Mouse (Mus musculus) stomach, postnatal 0 days (tissue): ENCODE measurements at regions not wholly inside any gene's neighbourhood (a gene's known extent, or its start where the extent isn't known, plus 50 kb on each side); places are given as distances from the start of the nearest gene placed in this dataset.

Experiments
- ATAC-seq: fragments of 200-750 bp; cut with Nextera tagmentation; 2 replicates; pipeline ENCODE4 v1.8.0; 2017; ENCODE audit not compliant: low FRiP score, low TSS enrichment
- DNase-seq: peaks from one replicate; pipeline ENCODE4 v3.0.0-alpha.2; 2016; ENCODE audit warnings: low spot score
- H3K27ac ChIP-seq: fragments of 300-500 bp; sonication (generic); replicated peaks from 2 replicates; pipeline ENCODE4 v1.5.1; 2014; ENCODE audit warnings: mild to moderate bottlenecking, control low read depth
- H3K27me3 ChIP-seq: fragments of 300-500 bp; sonication (generic); 2 replicates; pipeline ENCODE4 v1.6.1; 2014; ENCODE audit warnings: low read length; ENCODE audit not compliant: control insufficient read depth, insufficient read depth
- H3K36me3 ChIP-seq: fragments of 300-500 bp; sonication (generic); 2 replicates; pipeline ENCODE4 v1.6.1; 2014; ENCODE audit warnings: low read length, mixed read lengths; ENCODE audit not compliant: control insufficient read depth, insufficient read depth
- H3K4me1 ChIP-seq: fragments of 300-500 bp; sonication (generic); replicated peaks from 2 replicates; pipeline ENCODE4 v1.6.1; 2014; ENCODE audit warnings: antibody characterized with exemption; ENCODE audit not compliant: control insufficient read depth, insufficient read depth
- H3K4me2 ChIP-seq: fragments of 300-500 bp; sonication (generic); replicated peaks from 2 replicates; pipeline ENCODE4 v1.6.1; 2014; ENCODE audit warnings: low read depth, mild to moderate bottlenecking, control low read depth, moderate library complexity
- H3K4me3 ChIP-seq: fragments of 300-500 bp; sonication (generic); 2 replicates; pipeline ENCODE4 v1.5.1; 2014; ENCODE audit warnings: low read depth, low read length, control low read depth
- H3K9ac ChIP-seq: fragments of 300-500 bp; sonication (generic); 2 replicates; pipeline ENCODE4 v1.6.1; 2014; ENCODE audit warnings: mild to moderate bottlenecking, low read length, control low read depth, mixed read lengths
- H3K9me3 ChIP-seq: fragments of 300-500 bp; sonication (generic); 2 replicates; pipeline ENCODE4 v1.6.1; 2016; ENCODE audit warnings: low read length; ENCODE audit not compliant: control insufficient read depth
- CTCF ChIP-seq: IDR thresholded peaks from 2 replicates; pipeline ENCODE4 v1.5.1; 2016; ENCODE audit warnings: antibody characterized with exemption, low read depth, mild to moderate bottlenecking, moderate library complexity
- EP300 ChIP-seq: optimal IDR thresholded peaks from 2 replicates; pipeline ENCODE3; 2016; ENCODE audit warnings: antibody characterized with exemption
- WGBS: fragments of 180-500 bp; shearing (Covaris S2); extraction: QIAGEN DNeasy Blood & Tissue Kit; methylation state at CpG from one replicate; pipeline ENCODE4 v1.1.7; 2014; 5-methylcytosine and 5-hydroxymethylcytosine counted together

DNA sequence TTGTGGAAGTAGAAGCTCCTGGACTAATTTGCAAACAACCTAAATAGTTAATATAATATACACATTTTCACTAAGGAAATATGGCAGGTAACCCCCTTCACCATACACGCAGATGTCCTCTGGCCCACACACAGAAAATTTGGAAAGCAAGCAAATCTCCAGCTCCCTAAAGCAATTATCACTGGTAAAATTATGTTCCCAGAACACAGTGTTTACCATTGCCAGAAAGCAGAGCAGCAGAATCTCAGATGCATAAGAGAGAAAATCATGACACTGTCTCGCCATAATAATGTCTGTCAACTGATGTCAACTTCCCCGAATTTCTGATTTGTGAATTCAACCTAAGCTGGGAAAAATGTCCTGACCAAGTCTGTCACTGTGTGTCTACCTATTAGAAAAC, 999.1 kb downstream of the Gsdmc2 start:
- WGBS = 73% methylated on average over 3 of the region's 3 CpGs
- Histone ChIP-seq H3K4me3 (no peak overlapping the region), H3K27me3 (no peaks in the 10 kb centered on the region), H3K9ac (no peak overlapping the region), H3K36me3 (no peaks in the 10 kb centered on the region), H3K4me1 (no peaks in the 10 kb centered on the region), H3K4me2 (no peak overlapping the region), H3K9me3 (no peaks in the 10 kb centered on the region), H3K27ac (no peak overlapping the region)
- no peak for TF ChIP-seq CTCF
- TF ChIP-seq EP300 = no peak
- no peak for ATAC-seq
- DNase-seq = no peak

DNA sequence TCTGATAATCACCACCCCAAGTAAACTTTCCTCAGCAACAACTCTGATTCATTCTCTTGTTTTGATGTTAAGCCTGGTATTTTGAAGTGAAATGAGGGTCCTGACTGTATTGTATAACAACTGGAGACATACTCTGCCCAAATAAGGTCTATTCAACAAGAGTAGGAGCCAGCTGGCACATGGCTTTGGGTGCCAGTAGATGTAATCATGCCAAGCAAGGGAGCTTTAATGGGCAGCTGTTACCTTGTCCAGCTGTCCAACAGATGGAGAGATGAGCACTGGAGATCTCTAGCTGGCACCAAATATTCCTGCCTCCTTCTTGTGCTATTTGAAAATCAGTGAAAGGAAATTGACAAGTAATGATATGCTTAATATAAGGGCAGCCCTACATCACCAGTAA, 1019.4 kb downstream of the Gsdmc2 start:
- no peak for TF ChIP-seq CTCF
- no peak for TF ChIP-seq EP300
- DNase-seq = no peak

DNA sequence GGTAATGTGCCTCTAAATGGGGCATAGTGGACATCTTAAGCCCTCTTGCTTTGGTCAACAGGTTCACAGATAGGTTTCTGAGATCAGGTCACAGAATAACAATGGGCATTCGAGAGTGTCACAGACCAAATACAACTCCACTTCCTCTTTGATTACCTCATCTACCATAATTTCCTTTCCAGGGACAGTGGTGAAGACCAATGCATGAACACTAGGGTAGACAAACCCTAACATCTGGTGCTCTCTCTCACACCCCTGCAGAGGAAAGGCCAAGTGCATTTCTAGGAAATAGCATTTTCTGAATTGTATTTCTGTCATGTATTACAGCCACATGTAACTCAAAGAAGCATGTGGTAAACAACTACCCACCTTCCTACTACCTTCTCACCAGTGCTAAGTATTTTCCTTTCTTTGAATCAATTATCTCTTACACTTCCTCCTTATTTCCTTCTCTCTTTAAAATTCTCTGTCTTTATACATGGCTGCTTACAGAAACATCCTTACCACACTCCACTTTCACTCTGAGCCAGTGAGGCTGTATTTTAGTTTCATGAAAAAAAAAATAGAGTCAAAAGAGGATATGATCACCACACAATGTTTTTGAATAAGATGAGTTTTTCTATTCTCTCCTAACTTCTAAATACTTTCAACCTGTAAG, 1021.0 kb downstream of the Gsdmc2 start:
- 70% methylated on average over 1 of the region's 1 CpGs for WGBS
- TF ChIP-seq EP300 (no peak), CTCF (no peak)
- no peak for ATAC-seq

More for the DNA sequence above, 1019.4 kb downstream of the Gsdmc2 start:
- Histone ChIP-seq H3K27me3 (no peaks in the 10 kb centered on the region), H3K4me3 (no peak overlapping the region), H3K4me2 (no peak overlapping the region), H3K4me1 (no peaks in the 10 kb centered on the region), H3K9ac (no peak overlapping the region), H3K36me3 (no peaks in the 10 kb centered on the region), H3K27ac (no peak overlapping the region), H3K9me3 (no peaks in the 10 kb centered on the region)
- ATAC-seq = no peak

DNA sequence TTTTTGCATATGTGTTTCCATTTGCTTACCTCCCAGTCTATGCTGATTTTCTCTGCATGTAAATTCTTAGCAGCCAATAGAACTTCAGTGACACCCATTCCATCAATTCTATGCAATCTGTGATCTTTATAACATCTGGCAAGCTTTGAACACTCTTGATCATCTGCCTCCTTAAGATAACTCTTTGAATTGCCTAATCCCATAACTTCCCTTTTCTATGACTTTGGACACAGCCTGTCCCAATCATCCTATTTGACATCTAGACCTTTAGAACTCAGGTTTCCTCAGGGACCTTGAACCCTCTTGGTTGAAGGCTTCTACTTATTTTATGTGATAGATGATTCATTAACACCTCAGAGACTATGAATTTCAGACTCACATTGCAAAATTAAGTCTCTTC, 1022.7 kb downstream of the Gsdmc2 start:
- no peaks in the 10 kb centered on the region for H3K36me3 ChIP-seq
- H3K9ac ChIP-seq = no peak overlapping the region
- no peak for TF ChIP-seq CTCF
- no peak for TF ChIP-seq EP300
- ATAC-seq = no peak
- no peak overlapping the region for H3K27ac ChIP-seq
- H3K27me3 ChIP-seq = no peaks in the 10 kb centered on the region
- DNase-seq = no peak
- H3K9me3 ChIP-seq = no peaks in the 10 kb centered on the region
- no peak overlapping the region for H3K4me2 ChIP-seq
- H3K4me3 ChIP-seq = no peak overlapping the region
- no peaks in the 10 kb centered on the region for H3K4me1 ChIP-seq

More for the DNA sequence above, 1021.0 kb downstream of the Gsdmc2 start:
- Histone ChIP-seq H3K27me3 (no peaks in the 10 kb centered on the region), H3K9ac (no peak overlapping the region), H3K27ac (no peak overlapping the region), H3K4me3 (no peak overlapping the region), H3K4me2 (no peak overlapping the region), H3K4me1 (no peaks in the 10 kb centered on the region), H3K9me3 (no peaks in the 10 kb centered on the region), H3K36me3 (no peaks in the 10 kb centered on the region)
- DNase-seq = no peak

DNA sequence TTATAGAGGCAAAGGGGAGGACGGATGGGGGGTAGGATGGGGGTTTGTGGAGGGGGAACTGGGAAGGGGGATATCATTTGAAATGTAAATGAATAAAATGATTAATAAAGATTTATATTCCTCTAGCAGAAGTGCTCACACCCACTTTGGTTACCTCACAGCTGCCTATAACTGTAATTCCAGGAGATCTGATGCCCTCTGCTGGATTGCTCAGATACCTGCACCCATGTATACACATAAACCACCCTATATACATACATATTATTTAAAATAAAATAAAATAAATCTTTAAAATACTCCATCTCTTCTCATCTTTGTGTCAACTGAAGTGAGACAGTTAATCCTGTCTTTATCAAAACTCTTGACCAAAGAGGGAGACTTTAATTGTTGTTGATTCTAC, 1031.9 kb downstream of the Gsdmc2 start:
- 89% methylated on average over 1 of the region's 1 CpGs for WGBS

DNA sequence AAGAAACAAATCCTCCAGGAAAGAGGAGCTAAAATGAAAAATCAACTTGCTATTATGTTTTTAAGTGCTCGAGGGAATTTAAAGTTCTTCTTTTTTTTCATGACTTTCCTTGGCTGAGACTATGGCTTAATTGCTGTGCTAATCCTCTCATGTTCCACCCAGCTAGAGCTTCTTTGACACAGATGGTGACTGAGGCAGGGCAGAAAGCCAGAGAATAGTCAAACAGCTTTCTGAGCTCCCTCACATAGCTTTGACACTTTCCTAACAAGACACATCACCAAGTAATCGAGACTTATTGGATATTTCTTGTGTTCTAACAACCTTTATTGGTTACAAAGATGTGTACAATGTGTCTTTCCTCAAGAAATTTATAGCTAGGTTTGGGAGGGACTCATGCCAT, 1033.0 kb downstream of the Gsdmc2 start:
- no peak overlapping the region for H3K4me3 ChIP-seq
- 55% methylated on average over 2 of the region's 2 CpGs for WGBS
- DNase-seq = no peak

More for the DNA sequence above, 1031.9 kb downstream of the Gsdmc2 start:
- no peak overlapping the region for H3K4me2 ChIP-seq
- no peaks in the 10 kb centered on the region for H3K27me3 ChIP-seq
- H3K36me3 ChIP-seq = no peaks in the 10 kb centered on the region
- no peak overlapping the region for H3K9ac ChIP-seq
- DNase-seq = no peak
- H3K4me1 ChIP-seq = no peaks in the 10 kb centered on the region
- TF ChIP-seq CTCF (peak; percentile 25; the same call in 1 of the 2 replicates), EP300 (no peak)
- H3K4me3 ChIP-seq = no peak overlapping the region
- no peak for ATAC-seq
- no peak overlapping the region for H3K27ac ChIP-seq
- no peaks in the 10 kb centered on the region for H3K9me3 ChIP-seq

More for the DNA sequence above, 1033.0 kb downstream of the Gsdmc2 start:
- no peak for TF ChIP-seq CTCF
- TF ChIP-seq EP300 = no peak
- H3K9ac ChIP-seq = no peak overlapping the region
- H3K9me3 ChIP-seq = no peaks in the 10 kb centered on the region
- H3K36me3 ChIP-seq = no peaks in the 10 kb centered on the region
- no peaks in the 10 kb centered on the region for H3K27me3 ChIP-seq
- no peak overlapping the region for H3K4me2 ChIP-seq
- no peaks in the 10 kb centered on the region for H3K4me1 ChIP-seq
- no peak for ATAC-seq
- no peak overlapping the region for H3K27ac ChIP-seq
